Mouse (Mus musculus) kidney, postnatal 36 days (tissue): ENCODE results near the gene Hist2h2aa2.
"Not testable (repeated sequence)": the region's sequence is repeated elsewhere in the genome, so short reads cannot be mapped to it uniquely, and the experiment has no call there.

Source experiments
- DNase-seq, 2 experiments: peaks; one replicate each; pipeline ENCODE4 v3.0.0; 2021 to 2022; ENCODE audit warnings: mixed read lengths in 2 of 2

The Hist2h2aa2 gene

GRCm38 (mm10) chr3:96235836-96236235 lies 4.2 kb downstream of the Hist2h2aa2 start:
- no peak for DNase-seq

- no peak for DNase-seq
These were observed 5.2 kb downstream of the Hist2h2aa2 start for GRCm38 (mm10) chr3:96234914-96235313.

- no peak for DNase-seq
These were observed 8.3 kb downstream of the Hist2h2aa2 start for GRCm38 (mm10) chr3:96231758-96232120.

- DNase-seq, result no peak
These were observed 8.9 kb downstream of the Hist2h2aa2 start for GRCm38 (mm10) chr3:96230910-96231757.

- DNase-seq, result no peak
These were observed 9.7 kb downstream of the Hist2h2aa2 start for GRCm38 (mm10) chr3:96230404-96230803.

GRCm38 (mm10) chr3:96228828-96229227 lies 11.2 kb downstream of the Hist2h2aa2 start:
- no peak for DNase-seq

- DNase-seq, result no peak
These were observed 13.1 kb downstream of the Hist2h2aa2 start for GRCm38 (mm10) chr3:96226695-96227648.

GRCm38 (mm10) chr3:96225421-96225820 lies 14.7 kb downstream of the Hist2h2aa2 start:
- DNase-seq, result peak in 1 of 2 experiments; percentile 33

- DNase-seq, result no peak
These were observed 17.3 kb downstream of the Hist2h2aa2 start for GRCm38 (mm10) chr3:96222774-96223173.

- DNase-seq, result peak in 1 of 2 experiments; percentile 32
These were observed 18.4 kb downstream of the Hist2h2aa2 start for GRCm38 (mm10) chr3:96221640-96222038.

- DNase-seq, result peak; percentile 84 to 95
These were observed 19.1 kb downstream of the Hist2h2aa2 start, which contains the start of the genes Hist2h2ac and Hist2h2be for GRCm38 (mm10) chr3:96220765-96221639. Hist2h2ac (minus strand) TSS chr3:96220880. Hist2h2be (plus strand) TSS chr3:96221119.

- DNase-seq, result not testable (repeated sequence)
These were observed 19.8 kb downstream of the Hist2h2aa2 start for GRCm38 (mm10) chr3:96220131-96220764.

GRCm38 (mm10) chr3:96219661-96220130 lies 20.4 kb downstream of the Hist2h2aa2 start, which contains the start of the genes Bola1 and Hist2h2ab:
Bola1 (minus strand) TSS chr3:96219709.
Hist2h2ab (plus strand) TSS chr3:96219865.
- peak; percentile 75 to 89 for DNase-seq

GRCm38 (mm10) chr3:96219191-96219641 lies 20.9 kb downstream of the Hist2h2aa2 start:
- peak in 1 of 2 experiments; percentile 31 for DNase-seq

GRCm38 (mm10) chr3:96209242-96209641 lies 30.8 kb downstream of the Hist2h2aa2 start:
- DNase-seq, result peak in 1 of 2 experiments; percentile 56

- DNase-seq, result no peak
These were observed 32.3 kb downstream of the Hist2h2aa2 start for GRCm38 (mm10) chr3:96207819-96208218.

GRCm38 (mm10) chr3:96199731-96200130 lies 40.3 kb downstream of the Hist2h2aa2 start:
- no peak for DNase-seq

- DNase-seq, result not testable (repeated sequence)
These were observed 41.4 kb downstream of the Hist2h2aa2 start for GRCm38 (mm10) chr3:96198601-96199251.

GRCm38 (mm10) chr3:96198181-96198580 lies 41.9 kb downstream of the Hist2h2aa2 start:
- no peak for DNase-seq

GRCm38 (mm10) chr3:96197129-96197749 lies 42.8 kb downstream of the Hist2h2aa2 start:
- peak; percentile 93 to 94 for DNase-seq
